ENCODE assay signal across 24 mouse cellular contexts in the genomic region with DNA sequence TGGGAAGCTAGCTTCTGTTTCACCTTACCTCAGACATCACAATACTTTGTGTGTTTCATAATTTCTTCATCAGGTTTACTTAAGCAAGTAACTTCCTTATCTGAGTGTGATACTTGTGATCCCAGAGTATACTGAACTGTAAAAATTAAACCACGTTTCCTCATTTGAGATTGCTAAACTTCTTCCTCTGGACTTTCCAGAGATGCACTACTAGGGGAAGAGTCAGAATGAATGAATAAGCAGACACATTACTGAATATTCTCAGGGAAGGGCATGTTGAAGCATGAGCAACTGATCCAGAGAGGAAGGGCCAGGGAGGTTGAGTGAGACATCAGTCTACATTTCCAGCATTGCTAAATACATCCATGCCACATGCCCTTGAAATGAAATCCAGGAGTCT. TPM values are rescaled to one million over a fixed set of nuclear protein-coding genes. Genes with fewer than 3 reads are reported as not detected.
DNase-seq lines count a peak whose midpoint lies in the region; ATAC-seq and TF ChIP-seq lines count a peak whose summit lies in the region.
"Had no signal": no experiment of that assay in that cellular context is flagged by ENCODE, and none has a peak within 500 bp of the region (broad histone marks: within the 10 kb centered on the region; RNA-seq: fewer than 3 reads in every experiment).

No protein-coding gene starts in this region.

- H3K4me2 ChIP-seq in lung, postnatal 0 days (replicated peaks; ENCODE audit: low read depth, low read length) = no peak overlapping the region
- H3K4me2 ChIP-seq: heart, embryonic 12.5 days; hindbrain, embryonic 13.5 days; liver, embryonic 13.5 days; lung, embryonic 15.5 days had no signal

- H3K9ac ChIP-seq in lung, postnatal 0 days (replicated peaks; ENCODE audit: low read depth) = no peak overlapping the region
- H3K9ac ChIP-seq: heart, embryonic 12.5 days; hindbrain, embryonic 13.5 days; liver, embryonic 13.5 days; lung, embryonic 15.5 days had no signal

- no peaks in the 10 kb centered on the region for H3K9me3 ChIP-seq in lung, postnatal 0 days (ENCODE audit: low read length)
- H3K9me3 ChIP-seq: lung, embryonic 15.5 days had no signal

- no peaks in the 10 kb centered on the region; the same call in 1 of the 2 replicates for H3K4me1 ChIP-seq in lung, postnatal 0 days (ENCODE audit: insufficient read depth, low read depth, low read length)
- H3K4me1 ChIP-seq in bone marrow macrophage, adult 2 months (ENCODE audit: control insufficient read depth, insufficient read depth, low read length) = peaks cover 29% of the 10 kb centered on the region

- peak; percentile 63 for TF ChIP-seq EP300 in lung, postnatal 0 days (IDR thresholded peaks at IDR 0.05)

- TF ChIP-seq CTCF in lung, postnatal 0 days (IDR thresholded peaks at IDR 0.05) = no peak
- no peak for TF ChIP-seq CTCF in bone marrow macrophage, adult 2 months (IDR thresholded peaks at IDR 0.05; ENCODE audit: low read depth, low read length)

- TF ChIP-seq POLR2A in bone marrow macrophage, adult 2 months (IDR thresholded peaks at IDR 0.05; ENCODE audit: borderline replicate concordance, low read depth, low read length) = no peak

- ATAC-seq in lung, postnatal 0 days = peak; percentile 36
- peak; percentile 18; the same call in 1 of the 2 replicates for ATAC-seq in neutrophil, adult 5-6 weeks (ENCODE audit: extremely low read depth, insufficient number of reproducible peaks, low FRiP score, poor library complexity, severe bottlenecking)

- no peaks in the 10 kb centered on the region for H3K36me3 ChIP-seq in lung, postnatal 0 days (ENCODE audit: insufficient read depth, low read length)
- H3K36me3 ChIP-seq in macrophage (ENCODE audit: inconsistent target) = peaks cover 14% of the 10 kb centered on the region; the same call in 1 of the 2 replicates
- H3K36me3 ChIP-seq: embryonic facial prominence, embryonic 10.5 days; forebrain, embryonic 10.5 days; heart, embryonic 12.5 days; liver, embryonic 13.5 days; lung, embryonic 15.5 days; midbrain, embryonic 10.5 days had no signal

- peaks cover 62% of the 10 kb centered on the region for H3K79me2 ChIP-seq in macrophage (ENCODE audit: inconsistent target)

- H3K27me3 ChIP-seq in lung, postnatal 0 days (replicated peaks; ENCODE audit: insufficient read depth, low read length) = no peaks in the 10 kb centered on the region
- H3K27me3 ChIP-seq: hindbrain, embryonic 13.5 days; lung, embryonic 15.5 days had no signal

- DNase-seq in lung, postnatal 0 days (ENCODE audit: low spot score) = peak; percentile 76
- DNase-seq in lung, postnatal 10 days = no peak
- DNase-seq in right cerebral cortex, adult 2 months (ENCODE audit: low spot score in 2 of 2) = no peak
- DNase-seq in left cerebral cortex, adult 8-10 months (ENCODE audit: low spot score in 2 of 2) = no peak
- no peak for DNase-seq in B cell, adult 2 months
- DNase-seq: adrenal gland, postnatal 14 days; cerebellum, adult 9-10 months; gastrocnemius, postnatal 10 days; heart, postnatal 10 days; kidney, adult 11 months; kidney, postnatal 4 days; liver, embryonic 13.5 days; retina, postnatal 1 day; thymus, adult 18-20 months; thymus, postnatal 4 days had no signal

- WGBS in lung, postnatal 0 days = 45% methylated on average over 1 of the region's 1 CpGs
- WGBS in macrophage (ENCODE audit: missing documents) = 0% methylated on average over 1 of the region's 1 CpGs

- H3K27ac ChIP-seq in lung, postnatal 0 days (ENCODE audit: low read length) = peak overlapping the region; percentile 16; the same call in 1 of the 2 replicates
- peak overlapping the region; percentile 95 for H3K27ac ChIP-seq in bone marrow macrophage, adult 2 months (ENCODE audit: insufficient read depth, low read depth, low read length)
- peak overlapping the region; percentile 88 for H3K27ac ChIP-seq in macrophage
- H3K27ac ChIP-seq: embryonic facial prominence, embryonic 10.5 days; forebrain, embryonic 10.5 days; hindbrain, embryonic 13.5 days; liver, embryonic 13.5 days; lung, embryonic 15.5 days; midbrain, embryonic 10.5 days had no signal

- no peak overlapping the region for H3K4me3 ChIP-seq in lung, postnatal 0 days (ENCODE audit: low read depth, low read length)
- no peak overlapping the region for H3K4me3 ChIP-seq in bone marrow macrophage, adult 2 months (ENCODE audit: insufficient read depth, low read length)
- H3K4me3 ChIP-seq in macrophage (ENCODE audit: inconsistent target) = no peak overlapping the region
- H3K4me3 ChIP-seq: embryonic facial prominence, embryonic 10.5 days; forebrain, embryonic 10.5 days; heart, embryonic 12.5 days; hindbrain, embryonic 13.5 days; liver, embryonic 13.5 days; lung, embryonic 15.5 days; midbrain, embryonic 10.5 days had no signal

RNA-seq across cellular contexts. Expression of a gene that starts 3.0 kb away (rescaled TPM):
- 44.6 and 44.9 TPM in 2 replicates for polyA plus RNA-seq in lung, postnatal 0 days (2015; fragmentation: Nextera tagmentation; extraction: Ambion mirVana)
- polyA plus RNA-seq in bone marrow macrophage, adult 2 months (2012; ENCODE audit: insufficient read depth, insufficient read length, missing spikeins) = 34.2 and 35.0 TPM in 2 replicates
- 100 to 1,000 TPM in 21 of 26 experiments, 10 to 100 TPM in 5; 66.6 to 682 (median 239) TPM for total RNA-seq in macrophage (2018; cell fraction: chromatin; rRNA removed)
- total RNA-seq in macrophage (2018; cell fraction: cytosol; rRNA removed) = 10 to 100 TPM in 17 of 26 experiments, 1 to 10 TPM in 9; 5.9 to 25.9 (median 13.4) TPM
- 100 to 1,000 TPM in 21 of 26 experiments, 10 to 100 TPM in 5; 51.4 to 366 (median 145) TPM for total RNA-seq in macrophage (2018; cell fraction: nucleus; rRNA removed)
- 7.7 to 9.7 TPM (median 9.5 TPM) in 3 replicates for polyA plus RNA-seq in macrophage (2018)
- total RNA-seq in neutrophil, adult 5-6 weeks (2017) = 72.9 and 74.7 TPM in 2 replicates
- 1 to 10 TPM; 5.5 to 9.1 (median 7.4) TPM for total RNA-seq in left cerebral cortex, adult 8-10 months (2022)

Comparison
In these comparisons a context has a peak if more than half of its experiments do, and no peak if none do; other contexts are left out.
1. H3K27ac ChIP-seq: peak in every context shown above with its lines; median percentile 95 in bone marrow macrophage, adult 2 months; 88 in macrophage; 16 in lung, postnatal 0 days.